10 mouse cellular contexts compared by ENCODE assay signal in the genomic region with DNA sequence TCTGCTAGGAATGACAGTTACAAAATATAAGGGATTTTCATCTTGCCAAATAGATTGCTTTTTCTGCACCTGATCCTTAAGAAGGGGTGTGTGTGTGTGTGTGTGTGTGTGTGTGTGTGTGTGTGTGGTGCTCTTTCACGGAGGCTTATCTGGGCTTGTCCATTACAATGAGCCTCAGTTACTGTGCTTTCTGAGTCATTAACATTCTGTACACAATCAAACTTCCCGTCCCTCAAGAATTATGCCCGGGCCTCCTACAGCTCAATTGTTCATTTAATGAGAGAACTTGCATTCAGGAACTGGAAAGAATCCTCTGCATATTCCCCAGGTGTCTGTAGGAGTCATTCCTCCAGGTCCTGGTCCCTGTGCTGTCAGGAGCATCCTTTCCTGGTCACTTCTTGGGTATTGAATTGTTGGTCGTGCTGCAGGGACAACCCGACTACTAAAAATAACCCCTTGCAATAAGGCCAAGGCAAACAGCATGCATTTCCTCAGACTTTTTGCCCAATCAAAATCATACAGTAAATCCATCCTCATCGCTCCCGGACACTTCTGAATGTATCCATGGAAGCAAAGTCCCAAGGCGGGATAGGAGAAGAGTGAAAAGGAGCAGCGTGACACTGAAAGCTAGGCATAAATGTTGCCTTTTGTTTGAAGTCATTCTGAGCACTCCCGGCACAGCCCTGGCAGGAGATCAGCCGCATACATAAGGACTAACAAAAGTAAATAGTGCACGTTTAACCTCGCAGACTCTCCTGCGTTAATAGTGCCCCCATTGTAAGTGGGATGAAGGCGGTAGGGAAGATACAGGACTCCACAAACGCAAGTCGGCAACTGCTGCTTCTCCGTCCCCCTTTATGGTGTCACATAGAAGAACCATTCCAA. TPM values are rescaled to one million over a fixed set of nuclear protein-coding genes. Genes with fewer than 3 reads are reported as not detected.
DNase-seq lines count a peak whose midpoint lies in the region; ATAC-seq lines count a peak whose summit lies in the region.
"Had no signal": no experiment of that assay in that cellular context is flagged by ENCODE, and none has a peak within 500 bp of the region (broad histone marks: within the 10 kb centered on the region; RNA-seq: fewer than 3 reads in every experiment).

No protein-coding gene starts in this region.

- no peak for DNase-seq in heart, embryonic 10.5 days (ENCODE audit: low spot score)
- no peak for DNase-seq in heart, postnatal 25 days (ENCODE audit: low spot score)
- peak; percentile 36 for DNase-seq in cerebellum, adult 11 months
- DNase-seq in midbrain, embryonic 11.5 days (ENCODE audit: low spot score, missing footprints) = peak; percentile 89
- DNase-seq in gastrocnemius, postnatal 36 days = no peak
- no peak for DNase-seq in layer of hippocampus, postnatal 14 days (ENCODE audit: low spot score in 2 of 2)
- DNase-seq in urinary bladder, postnatal 25 days (ENCODE audit: low spot score) = no peak

- no peak overlapping the region; the same call in 1 of the 2 replicates for H3K9ac ChIP-seq in forebrain, embryonic 13.5 days
- H3K9ac ChIP-seq in midbrain, embryonic 11.5 days (ENCODE audit: low read length) = no peak overlapping the region
- H3K9ac ChIP-seq: liver, embryonic 12.5 days had no signal

- WGBS in heart, embryonic 10.5 days = 21% methylated on average over 18 of the region's 18 CpGs
- WGBS in forebrain, embryonic 13.5 days = 15% methylated on average over 18 of the region's 18 CpGs
- 18% methylated on average over 18 of the region's 18 CpGs for WGBS in midbrain, embryonic 11.5 days

- ATAC-seq in forebrain, embryonic 13.5 days = peak; percentile 71
- peak; percentile 76 for ATAC-seq in midbrain, embryonic 11.5 days (ENCODE audit: low FRiP score)
- ATAC-seq: liver, embryonic 12.5 days had no signal

- peak overlapping the region; percentile 58 for H3K4me2 ChIP-seq in forebrain, embryonic 13.5 days
- peak overlapping the region; percentile 41 for H3K4me2 ChIP-seq in midbrain, embryonic 11.5 days
- H3K4me2 ChIP-seq: liver, embryonic 12.5 days had no signal

- intact Hi-C loops in heart, postnatal 25 days (cut with DNase I) = no loop called here
- intact Hi-C loops in gastrocnemius, postnatal 36 days (cut with DNase I) = no loop called here

- H3K9me3 ChIP-seq in heart, embryonic 10.5 days = no peaks in the 10 kb centered on the region
- H3K9me3 ChIP-seq in forebrain, embryonic 13.5 days (replicated peaks) = no peaks in the 10 kb centered on the region
- no peaks in the 10 kb centered on the region for H3K9me3 ChIP-seq in midbrain, embryonic 11.5 days (ENCODE audit: control insufficient read depth, low read length)
- H3K9me3 ChIP-seq: liver, embryonic 12.5 days had no signal

- H3K27me3 ChIP-seq in heart, embryonic 10.5 days (ENCODE audit: insufficient read depth, poor library complexity, severe bottlenecking) = peaks cover 6% of the 10 kb centered on the region; the same call in 1 of the 2 replicates
- no peaks in the 10 kb centered on the region for H3K27me3 ChIP-seq in forebrain, embryonic 13.5 days
- no peaks in the 10 kb centered on the region for H3K27me3 ChIP-seq in midbrain, embryonic 11.5 days (ENCODE audit: control insufficient read depth, insufficient read depth, low read length)

- H3K36me3 ChIP-seq in heart, embryonic 10.5 days = no peaks in the 10 kb centered on the region
- no peaks in the 10 kb centered on the region for H3K36me3 ChIP-seq in forebrain, embryonic 13.5 days (ENCODE audit: poor library complexity, severe bottlenecking)
- no peaks in the 10 kb centered on the region for H3K36me3 ChIP-seq in midbrain, embryonic 11.5 days (ENCODE audit: control insufficient read depth, insufficient read depth, low read length)
- H3K36me3 ChIP-seq: liver, embryonic 12.5 days had no signal

- H3K4me1 ChIP-seq in heart, embryonic 10.5 days = no peaks in the 10 kb centered on the region
- 0 out of 2 replicates have a peak, but pooled peaks cover 5% of the 10 kb centered on the region for H3K4me1 ChIP-seq in forebrain, embryonic 13.5 days
- H3K4me1 ChIP-seq in midbrain, embryonic 11.5 days (ENCODE audit: control insufficient read depth, insufficient read depth, low read length) = no peaks in the 10 kb centered on the region
- H3K4me1 ChIP-seq: liver, embryonic 12.5 days had no signal

- H3K4me3 ChIP-seq in heart, embryonic 10.5 days = peak overlapping the region; percentile 39
- peak overlapping the region; percentile 33 for H3K4me3 ChIP-seq in forebrain, embryonic 13.5 days
- H3K4me3 ChIP-seq in midbrain, embryonic 11.5 days (ENCODE audit: low read depth, low read length) = peak overlapping the region; percentile 9
- H3K4me3 ChIP-seq: liver, embryonic 12.5 days had no signal

- no peak overlapping the region for H3K27ac ChIP-seq in heart, embryonic 10.5 days
- no peak overlapping the region for H3K27ac ChIP-seq in forebrain, embryonic 13.5 days
- H3K27ac ChIP-seq in midbrain, embryonic 11.5 days (ENCODE audit: low read depth, low read length) = no peak overlapping the region
- H3K27ac ChIP-seq: liver, embryonic 12.5 days had no signal

RNA-seq across cellular contexts. Expression of gene Ndp, which starts 1.1 kb away (rescaled TPM):
- polyA plus RNA-seq in heart, embryonic 10.5 days (2016; fragmentation: Nextera tagmentation; extraction: Ambion mirVana) = 0.19 and 0.33 TPM in 2 replicates
- under 1 TPM in 1 of 2 experiments, not detected in 1; 0.17 TPM for total RNA-seq in heart, postnatal 25 days (2021)
- polyA plus RNA-seq in forebrain, embryonic 13.5 days (2015; fragmentation: Nextera tagmentation; extraction: Ambion mirVana) = 5.7 and 5.8 TPM in 2 replicates
- 5.0 and 5.1 TPM in 2 replicates for polyA plus RNA-seq in midbrain, embryonic 11.5 days (2014; fragmentation: Nextera tagmentation; extraction: Ambion mirVana)
- total RNA-seq in gastrocnemius, postnatal 36 days (2021) = not detected
- 10 to 100 TPM; 10.9 to 13.0 TPM for total RNA-seq in layer of hippocampus, postnatal 14 days (2021)
- polyA plus RNA-seq: C2C12 had no signal

Comparison
In these comparisons a context has a peak if more than half of its experiments do, and no peak if none do; other contexts are left out.
1. DNase-seq: peak in cerebellum, adult 11 months (single experiment) and midbrain, embryonic 11.5 days (single experiment); none in heart, embryonic 10.5 days (single experiment), heart, postnatal 25 days (single experiment), gastrocnemius, postnatal 36 days (0 of 2), layer of hippocampus, postnatal 14 days (0 of 2) and urinary bladder, postnatal 25 days (single experiment).
2. RNA of gene Ndp, which starts 1.1 kb away (total RNA-seq): 10.9 to 13.0 TPM in layer of hippocampus, postnatal 14 days; 0.17 TPM in heart, postnatal 25 days and not detected in gastrocnemius, postnatal 36 days; every median in the first group is over 10 times any median in the second.
3. Peak in every context shown above with its lines, with median percentiles within 50 percentile points of each other: H3K4me3 ChIP-seq.